In the genomic region with DNA sequence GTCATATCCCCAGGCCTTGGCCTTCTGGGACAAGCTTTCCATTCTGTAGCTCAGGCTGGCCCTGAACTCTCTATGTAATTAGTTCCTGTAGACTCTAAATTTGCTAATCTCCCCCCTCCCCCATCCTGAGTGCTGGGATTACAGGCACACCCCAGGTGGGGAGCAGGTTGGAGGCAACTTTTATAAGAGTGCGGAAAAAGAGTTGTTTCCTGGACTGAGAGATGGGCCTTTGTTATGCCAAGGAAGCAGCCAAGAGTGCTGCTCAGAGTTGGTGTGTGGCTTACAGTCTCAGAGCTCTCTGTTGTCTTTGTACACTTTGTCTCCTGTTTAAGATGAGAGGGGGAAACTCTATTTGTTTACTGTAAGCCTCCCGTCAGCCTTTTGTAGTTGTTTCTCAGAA, we compare ENCODE assay signal across 28 mouse cellular contexts. TPM values are rescaled to one million over a fixed set of nuclear protein-coding genes. Genes with fewer than 3 reads are reported as not detected.
DNase-seq lines count a peak whose midpoint lies in the region; ATAC-seq and TF ChIP-seq lines count a peak whose summit lies in the region.
"Had no signal": no experiment of that assay in that cellular context is flagged by ENCODE, and none has a peak within 500 bp of the region (broad histone marks: within the 10 kb centered on the region; RNA-seq: fewer than 3 reads in every experiment).

No protein-coding gene starts in this region.

- H3K27me3 ChIP-seq in E14TG2a.4 (ENCODE audit: insufficient read depth, low read length): no peaks in the 10 kb centered on the region
- H3K27me3 ChIP-seq: CH12.LX; embryonic facial prominence, embryonic 13.5 days; embryonic facial prominence, embryonic 15.5 days; forebrain, embryonic 13.5 days; forebrain, embryonic 15.5 days had no signal

- DNase-seq in ES-CJ7 (ENCODE audit: low read depth, low spot score) (peak; percentile 91), R1 (ENCODE audit: low read depth, low spot score) (peak; percentile 97), ZHBTc4 (ENCODE audit: low read depth, low spot score) (peak; percentile 83)
- no peak for DNase-seq in gastrocnemius, postnatal 4 days (ENCODE audit: low spot score in 2 of 2)
- no peak for DNase-seq in layer of hippocampus, postnatal 14 days (ENCODE audit: low spot score in 2 of 2)
- DNase-seq: adrenal gland, adult 2 months; adrenal gland, postnatal 10 days; adrenal gland, postnatal 25 days; B cell, adult 2 months; cerebellum, adult 11 months; cerebellum, adult 18-20 months; cerebellum, adult 8-10 months; cerebellum, adult 9-11 months; cerebellum, postnatal 14 days; cerebellum, postnatal 36 days; embryo, embryonic 11 days; forebrain, postnatal 0 days had no signal

- ATAC-seq in erythroblast, adult 5-6 weeks (replicated peaks; ENCODE audit: low FRiP score, poor library complexity, severe bottlenecking): no peak
- ATAC-seq: CD4-positive, CD25-positive, alpha-beta regulatory T cell, adult 4 months; forebrain, embryonic 13.5 days; forebrain, embryonic 15.5 days; forebrain, postnatal 0 days; Patski had no signal

- H3K9me3 ChIP-seq in E14TG2a.4 (ENCODE audit: low read length): no peaks in the 10 kb centered on the region
- H3K9me3 ChIP-seq: embryonic facial prominence, embryonic 13.5 days; embryonic facial prominence, embryonic 15.5 days; forebrain, embryonic 13.5 days; forebrain, embryonic 15.5 days; G1E had no signal

- peaks cover 55% of the 10 kb centered on the region for H3K4me1 ChIP-seq in E14TG2a.4 (replicated peaks; ENCODE audit: low read depth, low read length)
- H3K4me1 ChIP-seq: embryonic facial prominence, embryonic 13.5 days; embryonic facial prominence, embryonic 15.5 days; forebrain, embryonic 15.5 days had no signal

- no peaks in the 10 kb centered on the region for H3K36me3 ChIP-seq in E14TG2a.4 (ENCODE audit: insufficient read depth, low read length)
- H3K36me3 ChIP-seq: embryonic facial prominence, embryonic 13.5 days; embryonic facial prominence, embryonic 15.5 days; forebrain, embryonic 15.5 days; G1E had no signal

- no peak for TF ChIP-seq CTCF in E14TG2a.4 (conservative IDR thresholded peaks at IDR 0.05; ENCODE audit: low read length)

- 0 out of 2 replicates have a peak overlapping the region, but pooled peaks have one; percentile 13 for H3K4me3 ChIP-seq in E14TG2a.4 (replicated peaks; ENCODE audit: low read length)
- H3K4me3 ChIP-seq: embryonic facial prominence, embryonic 13.5 days; embryonic facial prominence, embryonic 15.5 days; forebrain, embryonic 13.5 days; forebrain, embryonic 15.5 days had no signal

RNA-seq across cellular contexts. Expression of gene Sidt1, which starts 52.2 kb away (rescaled TPM):
- total RNA-seq in gastrocnemius, postnatal 4 days (2021): under 1 TPM; 0.29 to 0.93 TPM
- 0.19 and 1.0 TPM in 2 replicates for total RNA-seq in erythroblast, adult 5-6 weeks (2015; ENCODE audit: low replicate concordance)
- total RNA-seq in erythroblast, adult 5-6 weeks (2017; ENCODE audit: low replicate concordance): not detected in 2 replicates
- 10 to 100 TPM; 37.3 to 44.4 TPM for total RNA-seq in layer of hippocampus, postnatal 14 days (2021)
- total RNA-seq: CH12.LX; common myeloid progenitor, adult 5-6 weeks had no signal

Comparison
In these comparisons a context has a peak if more than half of its experiments do, and no peak if none do; other contexts are left out.
1. DNase-seq: peak in ES-CJ7 (single experiment), R1 (single experiment) and ZHBTc4 (single experiment); none in gastrocnemius, postnatal 4 days (0 of 2) and layer of hippocampus, postnatal 14 days (0 of 2).
2. RNA of gene Sidt1, which starts 52.2 kb away (total RNA-seq): 37.3 to 44.4 TPM in layer of hippocampus, postnatal 14 days; 0.29 to 0.93 TPM in gastrocnemius, postnatal 4 days and 0.19 to 1.0 TPM in erythroblast, adult 5-6 weeks; every median in the first group is over 10 times any median in the second.